Mouse (Mus musculus) bone marrow macrophage, adult 2 months (primary cell): Measurements from ENCODE around the gene Atp6ap1l. TPM values are rescaled to one million over a fixed set of nuclear protein-coding genes. Genes with fewer than 3 reads are reported as not detected.

Experiments used
- H3K27ac ChIP-seq: 2 replicates; pipeline ENCODE4 v1.5.1; 2012; ENCODE audit warnings: low read depth, low read length; ENCODE audit not compliant: insufficient read depth
- H3K4me1 ChIP-seq: 2 replicates; pipeline ENCODE4 v1.6.1; 2012; ENCODE audit warnings: low read length; ENCODE audit not compliant: control insufficient read depth, insufficient read depth
- H3K4me3 ChIP-seq: 2 replicates; pipeline ENCODE4 v1.5.1; 2012; ENCODE audit warnings: mild to moderate bottlenecking, low read length, moderate library complexity; ENCODE audit not compliant: insufficient read depth
- CTCF ChIP-seq: IDR thresholded peaks from 2 replicates; pipeline ENCODE4 v1.5.1; 2012; ENCODE audit warnings: low read depth, mild to moderate bottlenecking, low read length, moderate library complexity
- POLR2A ChIP-seq: IDR thresholded peaks from 2 replicates; pipeline ENCODE4 v1.6.1; 2012; ENCODE audit warnings: mild to moderate bottlenecking, low read depth, low read length, borderline replicate concordance
- polyA plus RNA-seq: library from polyadenylated mRNA; stranded (reverse); fragments of >200 nt; gene quantifications from 2 replicates; pipeline ENCODE4 v1.2.4, GENCODE M21; 2012; ENCODE audit not compliant: missing spikeins, insufficient read depth, insufficient read length

The Atp6ap1l gene
- polyA plus RNA-seq, 1 experiment: not detected

- H3K4me1 ChIP-seq: 0 out of 2 replicates have a peak, but pooled peaks cover 2% of the 10 kb centered on the region
- peak within 1 kb of the TSS; percentile 98 for H3K4me3 ChIP-seq
- peak within 1 kb of the TSS; percentile 88 for H3K27ac ChIP-seq
- TF ChIP-seq CTCF: no peak
- no peak; the same call in 1 of the 2 replicates for TF ChIP-seq POLR2A
These were observed 17.8 kb upstream of the Atp6ap1l start, which contains the start of gene Rps23 for GRCm38 (mm10) chr13:90922751-90923612. Gene Rps23, plus strand, starts transcription at chr13:90922958.

- Histone ChIP-seq H3K27ac (no peak overlapping the region), H3K4me1 (no peaks in the 10 kb centered on the region), H3K4me3 (no peak overlapping the region)
- TF ChIP-seq CTCF: no peak
- TF ChIP-seq POLR2A: no peak
These were observed 9.6 kb upstream of the Atp6ap1l start for GRCm38 (mm10) chr13:90914721-90915120.

GRCm38 (mm10) chr13:90913675-90914192, 8.6 kb upstream of the Atp6ap1l start:
- Histone ChIP-seq H3K4me3 (no peak overlapping the region), H3K4me1 (no peaks in the 10 kb centered on the region), H3K27ac (no peak overlapping the region)
- TF ChIP-seq CTCF: no peak
- no peak for TF ChIP-seq POLR2A

- H3K4me3 ChIP-seq: no peak overlapping the region
- H3K4me1 ChIP-seq: no peaks in the 10 kb centered on the region
- H3K27ac ChIP-seq: no peak overlapping the region
- no peak for TF ChIP-seq CTCF
- TF ChIP-seq POLR2A: no peak
These were observed 7.9 kb upstream of the Atp6ap1l start for GRCm38 (mm10) chr13:90912760-90913674.

- Histone ChIP-seq H3K4me1 (no peaks in the 10 kb centered on the region), H3K27ac (no peak overlapping the region), H3K4me3 (no peak overlapping the region)
- TF ChIP-seq POLR2A (no peak), CTCF (no peak)
These were observed 2.2 kb upstream of the Atp6ap1l start for GRCm38 (mm10) chr13:90907376-90907775.

GRCm38 (mm10) chr13:90896821-90897220, 8.3 kb downstream of the Atp6ap1l start:
- Histone ChIP-seq H3K4me3 (no peak overlapping the region), H3K27ac (no peak overlapping the region), H3K4me1 (no peaks in the 10 kb centered on the region)
- no peak for TF ChIP-seq POLR2A
- TF ChIP-seq CTCF: no peak

GRCm38 (mm10) chr13:90896098-90896497, 9.1 kb downstream of the Atp6ap1l start:
- Histone ChIP-seq H3K4me3 (no peak overlapping the region), H3K4me1 (no peaks in the 10 kb centered on the region), H3K27ac (no peak overlapping the region)
- TF ChIP-seq POLR2A (no peak), CTCF (no peak)

GRCm38 (mm10) chr13:90894819-90895218, 10.3 kb downstream of the Atp6ap1l start:
- TF ChIP-seq POLR2A (no peak), CTCF (no peak)
- Histone ChIP-seq H3K4me1 (no peaks in the 10 kb centered on the region), H3K27ac (no peak overlapping the region)

GRCm38 (mm10) chr13:90890111-90890510, 15.0 kb downstream of the Atp6ap1l start:
- no peaks in the 10 kb centered on the region for H3K4me1 ChIP-seq

More at GRCm38 (mm10) chr13:90894819-90895218, 10.3 kb downstream of the Atp6ap1l start:
- H3K4me3 ChIP-seq: no peak overlapping the region

More at GRCm38 (mm10) chr13:90890111-90890510, 15.0 kb downstream of the Atp6ap1l start:
- no peak for TF ChIP-seq POLR2A
- no peak for TF ChIP-seq CTCF
- H3K27ac ChIP-seq: no peak overlapping the region
- H3K4me3 ChIP-seq: no peak overlapping the region
